Mouse (Mus musculus) megakaryocyte, adult 5-6 weeks (primary cell): ENCODE data around the gene Nploc4. TPM values are rescaled to one million over a fixed set of nuclear protein-coding genes. Genes with fewer than 3 reads are reported as not detected.
"Not testable (repeated sequence)": the region's sequence is repeated elsewhere in the genome, so short reads cannot be mapped to it uniquely, and the experiment has no call there.

Source experiments
- ATAC-seq: 2 replicates; pipeline ENCODE4 v1.8.0; 2016; ENCODE audit warnings: mild to moderate bottlenecking, inconsistent platforms; ENCODE audit not compliant: poor library complexity, severe bottlenecking
- total RNA-seq, 2 experiments: library from RNA; stranded (forward) in 1 of 2; stranded (reverse) in 1 of 2; fragments of 153-499, 151-499 nt in 1 of 2; fragments of 221-1000, 200-1000 nt in 1 of 2; gene quantifications; 2 replicates each; pipeline versions ENCODE4 v1.2.3 to v1.2.4; 2015 to 2017

Gene Nploc4
- total RNA-seq, 2 experiments from 2014 or later, result 30.8 to 33.6 TPM

- ATAC-seq, result no peak
Measured at GRCm38 (mm10) chr11:120354304-120355276, 82.9 kb downstream of the Nploc4 start.

- ATAC-seq, result peak; percentile 63
Measured at GRCm38 (mm10) chr11:120353500-120354303, 83.8 kb downstream of the Nploc4 start.

GRCm38 (mm10) chr11:120352571-120353290 lies 84.8 kb downstream of the Nploc4 start:
- no peak for ATAC-seq

- ATAC-seq, result not testable (repeated sequence)
Measured at GRCm38 (mm10) chr11:120352093-120352350, 85.5 kb downstream of the Nploc4 start.

- no peak for ATAC-seq
Measured at GRCm38 (mm10) chr11:120351250-120352092, 86.0 kb downstream of the Nploc4 start.

GRCm38 (mm10) chr11:120350711-120351110 lies 86.8 kb downstream of the Nploc4 start:
- ATAC-seq, result no peak

- peak; percentile 39 for ATAC-seq
Measured at GRCm38 (mm10) chr11:120349986-120350702, 87.4 kb downstream of the Nploc4 start.

- ATAC-seq, result no peak
Measured at GRCm38 (mm10) chr11:120349371-120349985, 88.0 kb downstream of the Nploc4 start.

GRCm38 (mm10) chr11:120348684-120349370 lies 88.7 kb downstream of the Nploc4 start:
- peak; percentile 0; the same call in 1 of the 2 replicates for ATAC-seq

GRCm38 (mm10) chr11:120347791-120348683 lies 89.5 kb downstream of the Nploc4 start, which contains the start of gene Actg1:
Actg1 (minus strand) TSS chr11:120348542.
- peak; percentile 43 for ATAC-seq

GRCm38 (mm10) chr11:120347301-120347700 lies 90.2 kb downstream of the Nploc4 start:
- no peak for ATAC-seq

GRCm38 (mm10) chr11:120346383-120347034 lies 91.0 kb downstream of the Nploc4 start:
- not testable (repeated sequence) for ATAC-seq

- no peak for ATAC-seq
Measured at GRCm38 (mm10) chr11:120345067-120345681, 92.3 kb downstream of the Nploc4 start.

GRCm38 (mm10) chr11:120344310-120344920 lies 93.1 kb downstream of the Nploc4 start:
- ATAC-seq, result no peak

- no peak for ATAC-seq
Measured at GRCm38 (mm10) chr11:120343519-120344309, 93.8 kb downstream of the Nploc4 start.
